Mouse (Mus musculus) intestine, embryonic 16.5 days (tissue): Measurements from ENCODE around the gene Usp47. TPM values are rescaled to one million over a fixed set of nuclear protein-coding genes. Genes with fewer than 3 reads are reported as not detected.

Experiments used
- ATAC-seq: fragments of 200-750 bp; cut with Nextera tagmentation; 2 replicates; pipeline ENCODE4 v1.8.0; 2017; ENCODE audit warnings: moderate TSS enrichment, moderate library complexity
- H3K27ac ChIP-seq: fragments of 300-500 bp; sonication (generic); 2 replicates; pipeline ENCODE4 v1.5.1; 2014; ENCODE audit warnings: mild to moderate bottlenecking, low read length
- H3K27me3 ChIP-seq: fragments of 300-500 bp; sonication (generic); replicated peaks from 2 replicates; pipeline ENCODE4 v1.6.1; 2014; ENCODE audit warnings: low read length, control low read depth, mixed read lengths; ENCODE audit not compliant: control insufficient read depth, insufficient read depth
- H3K36me3 ChIP-seq: fragments of 300-500 bp; sonication (generic); 2 replicates; pipeline ENCODE4 v1.6.1; 2014; ENCODE audit warnings: low read length, control low read depth; ENCODE audit not compliant: control insufficient read depth, insufficient read depth
- H3K4me1 ChIP-seq: fragments of 300-500 bp; sonication (generic); 2 replicates; pipeline ENCODE4 v1.6.1; 2014; ENCODE audit warnings: low read length, control low read depth, mixed read lengths; ENCODE audit not compliant: control insufficient read depth, insufficient read depth
- H3K4me2 ChIP-seq: fragments of 300-500 bp; sonication (generic); 2 replicates; pipeline ENCODE4 v1.6.1; 2014; ENCODE audit warnings: low read depth, low read length, control low read depth
- H3K4me3 ChIP-seq: fragments of 300-500 bp; sonication (generic); 2 replicates; pipeline ENCODE4 v1.5.1; 2014; ENCODE audit warnings: mild to moderate bottlenecking, low read length
- H3K9ac ChIP-seq: fragments of 300-500 bp; sonication (generic); 2 replicates; pipeline ENCODE4 v1.6.1; 2014; ENCODE audit warnings: low read depth, low read length
- H3K9me3 ChIP-seq: fragments of 300-500 bp; sonication (generic); 2 replicates; pipeline ENCODE4 v1.6.1; 2016; ENCODE audit warnings: low read length, control low read depth; ENCODE audit not compliant: control insufficient read depth
- WGBS: fragments of 180-500 bp; shearing (Covaris S2); extraction: QIAGEN DNeasy Blood & Tissue Kit; methylation state at CpG from one replicate; pipeline ENCODE4 v1.1.7; 2014; 5-methylcytosine and 5-hydroxymethylcytosine counted together
- polyA plus RNA-seq: library from polyadenylated mRNA; unstranded; fragments of >200 nt; fragmentation: Nextera tagmentation; extraction: Ambion mirVana; gene quantifications from 2 replicates; pipeline ENCODE4 v1.2.1, GENCODE M21; 2015

Gene Usp47
- polyA plus RNA-seq, 1 experiment from 2014 or later: 48.7 TPM

DNA sequence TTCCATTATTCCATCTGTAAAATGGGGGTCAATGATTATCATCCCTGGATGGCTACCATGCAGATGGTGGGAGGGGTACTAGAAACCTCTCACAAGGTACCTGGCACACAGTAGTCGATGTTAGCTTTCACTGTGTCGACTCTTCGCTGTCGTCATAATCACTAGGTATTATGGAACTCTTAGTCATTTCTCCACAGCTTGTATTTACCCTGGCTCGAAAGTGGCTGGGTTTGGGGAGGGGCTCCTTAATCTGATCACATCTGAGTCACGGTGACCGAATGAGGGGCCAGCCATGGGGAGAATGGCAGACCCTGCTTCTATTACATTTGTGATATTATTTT lies 114.8 kb downstream of the Usp47 start:
- Histone ChIP-seq H3K36me3 (no peaks in the 10 kb centered on the region), H3K9me3 (no peaks in the 10 kb centered on the region), H3K4me1 (peaks cover 2% of the 10 kb centered on the region; the same call in 1 of the 2 replicates), H3K27me3 (no peaks in the 10 kb centered on the region), H3K4me3 (no peak overlapping the region), H3K4me2 (no peak overlapping the region), H3K9ac (no peak overlapping the region), H3K27ac (no peak overlapping the region)
- WGBS: 70% methylated on average over 7 of the region's 7 CpGs
- ATAC-seq: no peak

DNA sequence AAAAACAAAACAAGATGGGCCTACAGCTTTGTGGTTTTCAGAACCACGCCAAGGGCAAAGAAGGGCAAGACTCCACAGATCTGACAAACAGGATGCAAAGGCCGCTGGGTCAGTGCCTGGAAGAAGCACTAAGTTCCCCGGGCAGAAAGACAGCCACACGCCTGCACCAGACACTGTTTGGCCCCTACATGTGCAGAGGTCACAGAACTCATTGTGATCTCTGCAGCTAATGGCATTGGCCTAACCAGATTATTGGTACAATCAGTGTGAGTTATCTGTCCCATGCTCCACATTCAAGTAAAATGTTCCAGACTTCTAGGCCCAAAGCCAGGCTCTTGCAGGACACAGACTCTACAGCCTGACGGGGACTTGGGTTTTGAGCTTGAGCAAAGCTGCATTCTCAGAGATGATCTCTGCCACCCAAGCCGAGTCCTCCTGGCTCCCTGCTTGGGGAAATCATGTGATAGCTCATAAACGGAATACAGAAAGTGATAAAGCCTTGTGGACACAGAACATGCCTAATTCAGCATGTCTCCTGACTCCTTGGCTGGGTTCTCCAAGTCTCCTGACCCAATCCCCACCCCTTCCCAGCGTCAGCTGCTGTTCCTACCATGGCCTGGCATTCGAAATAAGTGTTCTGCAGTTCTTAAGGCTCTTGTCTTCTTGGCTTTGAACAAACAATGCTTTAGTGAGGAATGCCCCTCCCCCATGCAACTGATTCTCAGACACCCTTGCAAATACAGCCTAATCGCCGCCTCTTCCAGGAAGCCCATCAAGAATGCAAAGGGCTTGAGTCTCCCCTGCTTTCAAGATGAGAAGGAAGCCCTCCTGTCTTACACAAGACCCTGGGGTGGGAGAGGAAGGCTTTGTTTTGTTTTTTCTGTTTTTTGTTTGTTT lies 115.5 kb downstream of the Usp47 start:
- Histone ChIP-seq H3K4me1 (peaks cover 3% of the 10 kb centered on the region; the same call in 1 of the 2 replicates), H3K4me2 (no peak overlapping the region), H3K36me3 (no peaks in the 10 kb centered on the region), H3K9me3 (no peaks in the 10 kb centered on the region), H3K9ac (no peak overlapping the region), H3K4me3 (no peak overlapping the region), H3K27me3 (no peaks in the 10 kb centered on the region), H3K27ac (0 out of 2 replicates have a peak overlapping the region, but pooled peaks have one; percentile 11)
- whole genome bisulfite sequencing: 59% methylated on average over 11 of the region's 11 CpGs
- peak; percentile 66 for ATAC-seq

DNA sequence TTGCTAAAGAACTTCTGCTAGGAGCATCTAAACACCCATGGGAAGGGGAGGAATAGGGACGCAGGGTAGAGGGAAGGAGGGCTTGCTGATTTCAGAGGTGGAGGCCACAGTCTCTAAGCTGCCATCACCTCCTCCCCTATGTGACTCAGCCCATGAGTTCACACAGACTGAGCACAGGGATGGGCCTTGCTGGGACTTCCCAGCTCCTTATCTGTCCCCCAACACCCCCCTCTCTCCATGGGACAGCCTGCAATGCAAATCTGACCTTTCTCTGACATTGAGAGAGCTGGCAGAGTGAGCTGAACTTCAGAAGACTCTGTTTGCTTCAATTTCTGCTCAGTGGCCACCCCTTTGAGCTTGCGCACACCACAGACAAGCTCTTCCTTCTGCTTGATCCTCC lies 117.4 kb downstream of the Usp47 start:
- no peak overlapping the region for H3K4me2 ChIP-seq
- H3K27ac ChIP-seq: no peak overlapping the region
- H3K4me1 ChIP-seq: peaks cover 3% of the 10 kb centered on the region; the same call in 1 of the 2 replicates
- WGBS: 82% methylated on average over 2 of the region's 2 CpGs
- H3K9ac ChIP-seq: no peak overlapping the region
- H3K27me3 ChIP-seq: no peaks in the 10 kb centered on the region
- no peak for ATAC-seq
- H3K4me3 ChIP-seq: no peak overlapping the region
- H3K9me3 ChIP-seq: no peaks in the 10 kb centered on the region
- no peaks in the 10 kb centered on the region for H3K36me3 ChIP-seq

- peaks cover 3% of the 10 kb centered on the region; the same call in 1 of the 2 replicates for H3K4me1 ChIP-seq
- H3K9me3 ChIP-seq: no peaks in the 10 kb centered on the region
- ATAC-seq: no peak
- no peak overlapping the region for H3K4me2 ChIP-seq
- H3K27me3 ChIP-seq: no peaks in the 10 kb centered on the region
- 79% methylated on average over 3 of the region's 3 CpGs for WGBS
- no peaks in the 10 kb centered on the region for H3K36me3 ChIP-seq
- H3K4me3 ChIP-seq: no peak overlapping the region
- no peak overlapping the region for H3K27ac ChIP-seq
- H3K9ac ChIP-seq: no peak overlapping the region
Observed at GRCm38 (mm10) chr7:112142616-112143015, 119.3 kb downstream of the Usp47 start.

DNA sequence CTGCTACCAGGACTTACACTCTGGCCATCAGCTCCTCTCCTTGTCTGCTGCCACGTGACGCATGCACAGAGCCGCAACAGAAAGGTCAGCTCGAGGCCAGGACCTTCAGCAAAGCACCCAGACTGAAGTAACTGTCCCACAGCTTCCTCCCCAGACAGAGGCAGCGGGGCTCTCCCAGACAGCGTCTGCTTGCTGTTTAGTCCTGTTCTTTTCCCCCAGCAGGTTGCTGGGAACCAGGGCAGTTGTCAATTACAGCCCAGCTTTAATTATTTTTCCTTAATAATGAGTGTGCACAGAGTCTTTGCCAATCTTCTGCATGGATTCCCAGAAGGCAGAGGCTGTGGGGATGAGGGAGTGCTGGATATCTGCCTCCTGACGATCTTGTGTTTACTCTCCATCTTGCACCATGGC lies 119.8 kb downstream of the Usp47 start:
- H3K4me2 ChIP-seq: no peak overlapping the region
- no peak overlapping the region for H3K9ac ChIP-seq
- ATAC-seq: no peak
- no peak overlapping the region for H3K27ac ChIP-seq
- H3K4me1 ChIP-seq: peaks cover 3% of the 10 kb centered on the region; the same call in 1 of the 2 replicates
- H3K4me3 ChIP-seq: no peak overlapping the region
- no peaks in the 10 kb centered on the region for H3K36me3 ChIP-seq
- H3K9me3 ChIP-seq: no peaks in the 10 kb centered on the region
- 44% methylated on average over 7 of the region's 7 CpGs for WGBS
- H3K27me3 ChIP-seq: no peaks in the 10 kb centered on the region

- no peaks in the 10 kb centered on the region for H3K9me3 ChIP-seq
- no peaks in the 10 kb centered on the region for H3K27me3 ChIP-seq
- no peak overlapping the region for H3K4me2 ChIP-seq
- 78% methylated on average over 4 of the region's 4 CpGs for WGBS
- peaks cover 3% of the 10 kb centered on the region; the same call in 1 of the 2 replicates for H3K4me1 ChIP-seq
- H3K27ac ChIP-seq: no peak overlapping the region
- H3K4me3 ChIP-seq: no peak overlapping the region
- H3K9ac ChIP-seq: no peak overlapping the region
- no peaks in the 10 kb centered on the region for H3K36me3 ChIP-seq
- no peak for ATAC-seq
Observed at GRCm38 (mm10) chr7:112143978-112144377, 120.7 kb downstream of the Usp47 start.

DNA sequence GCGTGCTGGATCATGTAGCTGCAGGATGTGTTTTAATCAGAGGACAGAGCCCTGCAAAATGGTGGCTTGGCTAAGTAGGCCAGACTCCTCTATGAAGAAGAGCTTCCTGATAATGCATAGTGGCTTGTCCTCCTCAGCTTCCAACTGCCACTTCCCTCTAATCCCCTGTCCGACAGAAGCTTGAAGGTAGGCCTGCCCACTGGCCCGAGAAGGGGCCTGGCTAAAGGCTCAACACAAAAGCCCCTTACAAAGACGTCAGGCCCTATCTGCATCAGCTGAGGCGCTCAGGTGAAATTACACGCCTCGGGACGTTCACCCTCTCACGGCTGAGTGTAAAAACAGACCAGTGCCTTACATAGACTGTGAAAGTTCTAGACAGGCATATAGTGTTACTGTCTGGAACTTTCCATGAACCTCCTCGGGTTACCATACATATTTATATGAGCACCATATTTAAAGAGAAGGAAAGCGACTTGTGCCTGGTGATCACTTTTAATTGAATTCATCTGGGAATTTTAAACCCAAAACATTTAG lies 121.4 kb downstream of the Usp47 start:
- Histone ChIP-seq H3K27me3 (no peaks in the 10 kb centered on the region), H3K4me1 (peaks cover 3% of the 10 kb centered on the region; the same call in 1 of the 2 replicates), H3K4me2 (no peak overlapping the region), H3K4me3 (no peak overlapping the region), H3K9ac (no peak overlapping the region), H3K36me3 (no peaks in the 10 kb centered on the region), H3K9me3 (no peaks in the 10 kb centered on the region), H3K27ac (no peak overlapping the region)
- 69% methylated on average over 11 of the region's 11 CpGs for WGBS
- ATAC-seq: no peak

DNA sequence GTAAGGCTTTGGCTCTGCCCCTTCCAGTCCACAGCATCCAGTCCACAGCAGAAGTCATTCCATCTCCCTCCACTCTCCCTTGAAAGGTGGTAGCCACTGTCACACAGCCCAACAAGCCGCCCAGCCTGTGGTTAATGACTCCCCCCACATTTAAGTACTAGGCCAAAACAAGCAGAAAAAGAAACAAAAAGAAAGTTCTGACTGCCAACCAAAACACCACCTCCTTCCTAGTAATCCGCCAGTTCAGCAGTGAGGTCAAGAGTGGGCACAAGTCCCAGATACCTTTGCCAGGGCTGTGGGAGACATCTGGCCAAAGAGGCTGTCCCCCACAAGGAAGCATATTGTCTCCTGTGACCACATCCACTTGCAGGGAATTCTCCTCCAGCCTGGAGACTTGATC lies 124.7 kb downstream of the Usp47 start:
- WGBS: 71% methylated on average over 2 of the region's 2 CpGs
- H3K4me2 ChIP-seq: no peak overlapping the region
- no peaks in the 10 kb centered on the region for H3K36me3 ChIP-seq
- H3K9me3 ChIP-seq: no peaks in the 10 kb centered on the region
- ATAC-seq: no peak
- no peak overlapping the region for H3K9ac ChIP-seq
- no peaks in the 10 kb centered on the region for H3K27me3 ChIP-seq
- no peak overlapping the region for H3K4me3 ChIP-seq
- no peak overlapping the region for H3K27ac ChIP-seq
- peaks cover 2% of the 10 kb centered on the region; the same call in 1 of the 2 replicates for H3K4me1 ChIP-seq

DNA sequence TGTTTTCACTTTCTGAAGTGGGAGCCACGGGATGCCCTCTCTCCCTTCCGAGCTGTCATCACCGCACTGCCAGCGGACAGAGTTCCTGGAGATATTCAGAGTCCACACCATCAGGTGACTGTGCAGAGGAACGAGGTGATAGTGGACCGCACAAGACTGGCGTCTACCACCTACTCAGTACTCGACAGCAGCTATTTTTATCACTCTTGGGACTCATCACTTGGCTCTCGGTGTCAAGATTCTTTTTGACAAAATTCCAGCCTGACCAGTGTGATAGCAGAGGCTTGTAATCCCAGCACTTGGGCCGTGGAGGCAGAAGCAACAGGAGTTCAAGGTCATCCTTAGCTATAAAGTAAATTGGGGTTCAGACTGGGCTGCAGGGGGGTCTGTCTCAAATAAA lies 125.8 kb downstream of the Usp47 start:
- Histone ChIP-seq H3K27me3 (no peaks in the 10 kb centered on the region), H3K36me3 (no peaks in the 10 kb centered on the region), H3K4me3 (no peak overlapping the region), H3K9ac (no peak overlapping the region), H3K27ac (no peak overlapping the region), H3K4me2 (no peak overlapping the region), H3K4me1 (peaks cover 3% of the 10 kb centered on the region; the same call in 1 of the 2 replicates), H3K9me3 (no peaks in the 10 kb centered on the region)
- no peak for ATAC-seq
- 89% methylated on average over 10 of the region's 10 CpGs for WGBS
